Mouse (Mus musculus) ES-Bruce4 (cell line): Measurements from ENCODE around the gene Abce1. TPM values are rescaled to one million over a fixed set of nuclear protein-coding genes. Genes with fewer than 3 reads are reported as not detected.
A peak's percentile ranks its signal among the peaks of the same experiment; 100 is the strongest.
"Not testable (repeated sequence)": the region's sequence is repeated elsewhere in the genome, so short reads cannot be mapped to it uniquely, and the experiment has no call there.

Source experiments
- H3K27ac ChIP-seq: 2 replicates; pipeline ENCODE4 v1.5.1; 2012; ENCODE audit warnings: low read length, inconsistent platforms; ENCODE audit not compliant: insufficient read depth
- H3K27me3 ChIP-seq: 2 replicates; pipeline ENCODE4 v1.6.1; 2012; ENCODE audit warnings: mild to moderate bottlenecking, low read length, inconsistent platforms; ENCODE audit not compliant: control insufficient read depth, poor library complexity, insufficient read depth, severe bottlenecking
- H3K36me3 ChIP-seq: 2 replicates; pipeline ENCODE4 v1.6.1; 2012; ENCODE audit warnings: inconsistent platforms, mild to moderate bottlenecking, low read length, moderate library complexity; ENCODE audit not compliant: control insufficient read depth, poor library complexity, insufficient read depth, severe bottlenecking
- H3K4me1 ChIP-seq: one replicate; pipeline ENCODE4 v1.8.1; 2011; ENCODE audit warnings: low read length; ENCODE audit not compliant: control insufficient read depth, insufficient read depth
- H3K4me3 ChIP-seq: 2 replicates; pipeline ENCODE4 v1.5.1; 2011; ENCODE audit warnings: low read depth, mild to moderate bottlenecking, low read length
- H3K9ac ChIP-seq: 2 replicates; pipeline ENCODE4 v1.6.1; 2012; ENCODE audit warnings: low read depth, mild to moderate bottlenecking, inconsistent platforms; ENCODE audit not compliant: poor library complexity, severe bottlenecking
- H3K9me3 ChIP-seq: replicated peaks from 2 replicates; pipeline ENCODE4 v1.6.1; 2012; ENCODE audit warnings: mild to moderate bottlenecking, low read length, inconsistent platforms; ENCODE audit not compliant: control insufficient read depth, poor library complexity, insufficient read depth, severe bottlenecking
- CTCF ChIP-seq: IDR thresholded peaks from one replicate; pipeline ENCODE4 v1.8.1; 2011; ENCODE audit warnings: low read depth, low read length
- EP300 ChIP-seq: IDR thresholded peaks from 2 replicates; pipeline ENCODE4 v1.6.1; 2011; ENCODE audit warnings: low read depth, low read length; ENCODE audit not compliant: insufficient read depth
- POLR2A ChIP-seq: IDR thresholded peaks from one replicate; pipeline ENCODE4 v1.8.1; 2011; ENCODE audit warnings: low read length; ENCODE audit not compliant: insufficient read depth
- polyA plus RNA-seq: library from polyadenylated mRNA; stranded (reverse); fragments of >200 nt; gene quantifications from 2 replicates; pipeline ENCODE4 v1.2.4, GENCODE M21; 2011; ENCODE audit warnings: low read depth; ENCODE audit not compliant: missing spikeins, insufficient read depth, insufficient read length

Abce1 gene
- polyA plus RNA-seq, 1 experiment, result 348 TPM

- H3K9ac ChIP-seq, result no peak overlapping the region
- H3K27ac ChIP-seq, result no peak overlapping the region
- no peaks in the 10 kb centered on the region for H3K9me3 ChIP-seq
- no peak overlapping the region for H3K4me3 ChIP-seq
- H3K36me3 ChIP-seq, result peaks cover 39% of the 10 kb centered on the region
- no peaks in the 10 kb centered on the region for H3K4me1 ChIP-seq
- TF ChIP-seq POLR2A (no peak), CTCF (no peak)
- H3K27me3 ChIP-seq, result no peaks in the 10 kb centered on the region
Observed at GRCm38 (mm10) chr8:79724589-79724988, 13.0 kb upstream of the Abce1 start.

GRCm38 (mm10) chr8:79723308-79723707 lies 11.8 kb upstream of the Abce1 start:
- H3K4me1 ChIP-seq, result no peaks in the 10 kb centered on the region
- H3K9ac ChIP-seq, result no peak overlapping the region
- H3K27ac ChIP-seq, result no peak overlapping the region
- H3K36me3 ChIP-seq, result peaks cover 36% of the 10 kb centered on the region
- H3K27me3 ChIP-seq, result no peaks in the 10 kb centered on the region
- TF ChIP-seq EP300, result no peak
- TF ChIP-seq CTCF, result no peak
- no peak for TF ChIP-seq POLR2A
- H3K9me3 ChIP-seq, result no peaks in the 10 kb centered on the region
- no peak overlapping the region for H3K4me3 ChIP-seq

- H3K4me3 ChIP-seq, result no peak overlapping the region
- peaks cover 47% of the 10 kb centered on the region for H3K36me3 ChIP-seq
- no peak overlapping the region for H3K9ac ChIP-seq
- TF ChIP-seq POLR2A, result no peak
- no peak for TF ChIP-seq EP300
- no peak for TF ChIP-seq CTCF
- no peaks in the 10 kb centered on the region for H3K27me3 ChIP-seq
- H3K4me1 ChIP-seq, result no peaks in the 10 kb centered on the region
- no peak overlapping the region for H3K27ac ChIP-seq
- H3K9me3 ChIP-seq, result no peaks in the 10 kb centered on the region
Observed at GRCm38 (mm10) chr8:79721537-79721936, 10.0 kb upstream of the Abce1 start.

GRCm38 (mm10) chr8:79712676-79713075 lies 1.1 kb upstream of the Abce1 start:
- H3K9me3 ChIP-seq, result no peaks in the 10 kb centered on the region
- peaks cover 26% of the 10 kb centered on the region for H3K36me3 ChIP-seq
- no peaks in the 10 kb centered on the region for H3K27me3 ChIP-seq
- H3K27ac ChIP-seq, result peak overlapping the region; percentile 87
- no peaks in the 10 kb centered on the region for H3K4me1 ChIP-seq
- H3K4me3 ChIP-seq, result peak overlapping the region; percentile 69
- TF ChIP-seq EP300 (no peak), POLR2A (no peak), CTCF (no peak)
- peak overlapping the region; percentile 52 for H3K9ac ChIP-seq

GRCm38 (mm10) chr8:79706687-79707086 lies 4.9 kb downstream of the Abce1 start:
- no peaks in the 10 kb centered on the region for H3K9me3 ChIP-seq
- no peak overlapping the region for H3K9ac ChIP-seq
- no peak overlapping the region for H3K27ac ChIP-seq
- H3K4me3 ChIP-seq, result no peak overlapping the region
- H3K4me1 ChIP-seq, result no peaks in the 10 kb centered on the region
- H3K36me3 ChIP-seq, result peaks cover 57% of the 10 kb centered on the region
- no peaks in the 10 kb centered on the region for H3K27me3 ChIP-seq
- TF ChIP-seq POLR2A (no peak), EP300 (no peak), CTCF (no peak)

GRCm38 (mm10) chr8:79692531-79692930 lies 19.0 kb downstream of the Abce1 start:
- Histone ChIP-seq H3K9me3 (no peaks in the 10 kb centered on the region), H3K36me3 (peaks cover 91% of the 10 kb centered on the region), H3K27me3 (no peaks in the 10 kb centered on the region), H3K9ac (no peak overlapping the region), H3K27ac (no peak overlapping the region), H3K4me1 (no peaks in the 10 kb centered on the region), H3K4me3 (no peak overlapping the region)
- no peak for TF ChIP-seq CTCF
- TF ChIP-seq EP300, result no peak
- no peak for TF ChIP-seq POLR2A

GRCm38 (mm10) chr8:79685927-79686326 lies 25.6 kb downstream of the Abce1 start:
- H3K27me3 ChIP-seq, H3K4me3 ChIP-seq, H3K9me3 ChIP-seq, H3K9ac ChIP-seq, H3K4me1 ChIP-seq, H3K27ac ChIP-seq: not testable (repeated sequence)
- H3K36me3 ChIP-seq, result peaks cover 82% of the 10 kb centered on the region
